Mouse (Mus musculus) spleen, postnatal 10 days (tissue): ENCODE results near the gene Ddost.

Source experiments
- DNase-seq, 2 experiments: peaks; one replicate each; pipeline ENCODE4 v3.0.0; 2021 to 2022; ENCODE audit warnings: low spot score in 2 of 2

Ddost gene

GRCm38 (mm10) chr4:138304340-138305104 is at the start of gene Ddost:
Gene Ddost (plus strand): TSS chr4:138304730.
- DNase-seq, result peak; percentile 88 to 97

- peak in 1 of 2 experiments; percentile 29 for DNase-seq
Observed at GRCm38 (mm10) chr4:138257116-138257687, 47.3 kb upstream of the Ddost start.

GRCm38 (mm10) chr4:138258663-138259062 is 45.9 kb upstream of the Ddost start:
- DNase-seq, result no peak

GRCm38 (mm10) chr4:138259482-138259881 is 45.0 kb upstream of the Ddost start:
- DNase-seq, result peak in 1 of 2 experiments; percentile 15

- DNase-seq, result peak; percentile 83 to 91
Observed at GRCm38 (mm10) chr4:138261843-138262681, 42.5 kb upstream of the Ddost start.

- no peak for DNase-seq
Observed at GRCm38 (mm10) chr4:138267869-138268268, 36.7 kb upstream of the Ddost start.

GRCm38 (mm10) chr4:138272011-138272997 is 32.2 kb upstream of the Ddost start:
- DNase-seq, result no peak

GRCm38 (mm10) chr4:138278346-138278745 is 26.2 kb upstream of the Ddost start:
- DNase-seq, result no peak

GRCm38 (mm10) chr4:138282834-138283233 is 21.7 kb upstream of the Ddost start:
- peak; percentile 34 to 74 for DNase-seq

- no peak for DNase-seq
Observed at GRCm38 (mm10) chr4:138286411-138286810, 18.1 kb upstream of the Ddost start.

- no peak for DNase-seq
Observed at GRCm38 (mm10) chr4:138288691-138289090, 15.8 kb upstream of the Ddost start.

GRCm38 (mm10) chr4:138292028-138292427 is 12.5 kb upstream of the Ddost start:
- no peak for DNase-seq

GRCm38 (mm10) chr4:138293261-138293948 is 11.1 kb upstream of the Ddost start:
- DNase-seq, result no peak

- no peak for DNase-seq
Observed at GRCm38 (mm10) chr4:138293949-138294550, 10.5 kb upstream of the Ddost start.

- DNase-seq, result no peak
Observed at GRCm38 (mm10) chr4:138301271-138301780, 3.2 kb upstream of the Ddost start.

- no peak for DNase-seq
Observed at GRCm38 (mm10) chr4:138303011-138303410, 1.5 kb upstream of the Ddost start.

GRCm38 (mm10) chr4:138303742-138304141 is 788 bp upstream of the Ddost start:
- peak in 1 of 2 experiments; percentile 53 for DNase-seq

- no peak for DNase-seq
Observed at GRCm38 (mm10) chr4:138307025-138307424, 2.5 kb downstream of the Ddost start.

- DNase-seq, result no peak
Observed at GRCm38 (mm10) chr4:138307739-138308138, 3.2 kb downstream of the Ddost start.
